Mouse (Mus musculus) heart, embryonic 14.5 days (tissue): ENCODE data around the gene Gm10961. TPM values are rescaled to one million over a fixed set of nuclear protein-coding genes. Genes with fewer than 3 reads are reported as not detected.

Source experiments
- ATAC-seq: fragments of 200-750 bp; cut with Nextera tagmentation; 2 replicates; pipeline ENCODE4 v1.8.0; 2017; ENCODE audit warnings: low read depth, moderate TSS enrichment; ENCODE audit not compliant: insufficient number of reproducible peaks, insufficient read depth, low FRiP score
- H3K27ac ChIP-seq, 2 experiments: fragments of 200-500 bp in 1 of 2; fragments of 300-500 bp in 1 of 2; sonication (generic) in 1 of 2; replicated peaks in 1 of 2; 2 replicates each; pipeline ENCODE4 v1.5.1; 2012 to 2014; ENCODE audit warnings: low read depth in 2 of 2, low read length in 2 of 2, control low read depth in 1 of 2, mild to moderate bottlenecking in 1 of 2, mixed read lengths in 1 of 2; ENCODE audit not compliant: control insufficient read depth in 1 of 2, insufficient read depth in 1 of 2
- H3K27me3 ChIP-seq: fragments of 300-500 bp; sonication (generic); 2 replicates; pipeline ENCODE4 v1.6.1; 2014; ENCODE audit warnings: mild to moderate bottlenecking, low read length, control low read depth; ENCODE audit not compliant: control insufficient read depth, insufficient read depth
- H3K36me3 ChIP-seq: fragments of 300-500 bp; sonication (generic); 2 replicates; pipeline ENCODE4 v1.6.1; 2014; ENCODE audit warnings: mild to moderate bottlenecking, control low read depth, low read length, mixed read lengths; ENCODE audit not compliant: control insufficient read depth, insufficient read depth
- H3K4me1 ChIP-seq, 2 experiments: fragments of 200-500 bp in 1 of 2; fragments of 300-500 bp in 1 of 2; sonication (generic) in 1 of 2; 2 replicates each; pipeline ENCODE4 v1.6.1; 2012 to 2014; ENCODE audit warnings: low read length in 2 of 2, control low read depth in 1 of 2, mixed read lengths in 1 of 2; ENCODE audit not compliant: control insufficient read depth in 2 of 2, insufficient read depth in 2 of 2
- H3K4me2 ChIP-seq: fragments of 300-500 bp; sonication (generic); 2 replicates; pipeline ENCODE4 v1.6.1; 2014; ENCODE audit warnings: mild to moderate bottlenecking, low read length
- H3K4me3 ChIP-seq, 2 experiments: fragments of 200-500 bp in 1 of 2; fragments of 300-500 bp in 1 of 2; sonication (generic) in 1 of 2; 2 replicates each; pipeline ENCODE4 v1.5.1; 2012 to 2014; ENCODE audit warnings: low read length in 2 of 2, mild to moderate bottlenecking in 2 of 2, control low read depth in 1 of 2, low read depth in 1 of 2, moderate library complexity in 1 of 2; ENCODE audit not compliant: control insufficient read depth in 1 of 2, insufficient read depth in 1 of 2
- H3K9ac ChIP-seq: fragments of 300-500 bp; sonication (generic); 2 replicates; pipeline ENCODE4 v1.6.1; 2014; ENCODE audit warnings: mild to moderate bottlenecking, low read length
- H3K9me3 ChIP-seq: fragments of 300-500 bp; sonication (generic); 2 replicates; pipeline ENCODE4 v1.6.1; 2016; ENCODE audit warnings: low read length, control low read depth; ENCODE audit not compliant: control insufficient read depth
- WGBS: fragments of 180-500 bp; shearing (Covaris S2); extraction: QIAGEN DNeasy Blood & Tissue Kit; methylation state at CpG from one replicate; pipeline ENCODE4 v1.1.7; 2014; 5-methylcytosine and 5-hydroxymethylcytosine counted together
- polyA plus RNA-seq: library from polyadenylated mRNA; unstranded; fragments of >200 nt; fragmentation: Nextera tagmentation; extraction: Ambion mirVana; gene quantifications from 2 replicates; pipeline ENCODE4 v1.2.1, GENCODE M21; 2014

The Gm10961 gene
- polyA plus RNA-seq, 1 experiment from 2014 or later: not detected

DNA sequence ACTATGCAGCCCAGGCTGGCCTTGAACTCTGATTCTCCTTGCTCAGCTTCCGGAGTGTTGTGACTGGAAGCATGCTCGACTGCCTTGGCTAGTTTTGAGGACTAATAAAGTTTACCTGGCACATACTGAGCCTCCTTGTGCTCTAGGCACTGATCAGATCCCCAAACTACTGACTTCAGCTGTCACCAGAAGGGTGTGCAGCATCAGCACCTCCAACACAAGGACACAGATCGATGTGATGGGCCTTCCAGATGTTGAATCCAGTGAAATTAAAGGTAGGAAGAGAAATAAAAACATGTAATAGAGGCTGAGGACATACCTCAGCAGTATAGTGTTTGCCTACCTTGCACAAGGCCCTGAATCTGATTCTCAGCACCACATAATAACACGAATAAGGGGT is 1.7 kb upstream of the Gm10961 start:
- 95% methylated on average over 4 of the region's 4 CpGs for WGBS
- peaks cover 4 to 9% of the 10 kb centered on the region in 2 experiments; a peak in 3 of 4 replicates for H3K4me1 ChIP-seq
- H3K4me3 ChIP-seq: no peak overlapping the region
- H3K4me2 ChIP-seq: no peak overlapping the region
- H3K36me3 ChIP-seq: peaks cover 50% of the 10 kb centered on the region
- ATAC-seq: no peak
- no peaks in the 10 kb centered on the region for H3K27me3 ChIP-seq
- H3K27ac ChIP-seq: no peak overlapping the region
- no peak overlapping the region for H3K9ac ChIP-seq
- H3K9me3 ChIP-seq: no peaks in the 10 kb centered on the region

DNA sequence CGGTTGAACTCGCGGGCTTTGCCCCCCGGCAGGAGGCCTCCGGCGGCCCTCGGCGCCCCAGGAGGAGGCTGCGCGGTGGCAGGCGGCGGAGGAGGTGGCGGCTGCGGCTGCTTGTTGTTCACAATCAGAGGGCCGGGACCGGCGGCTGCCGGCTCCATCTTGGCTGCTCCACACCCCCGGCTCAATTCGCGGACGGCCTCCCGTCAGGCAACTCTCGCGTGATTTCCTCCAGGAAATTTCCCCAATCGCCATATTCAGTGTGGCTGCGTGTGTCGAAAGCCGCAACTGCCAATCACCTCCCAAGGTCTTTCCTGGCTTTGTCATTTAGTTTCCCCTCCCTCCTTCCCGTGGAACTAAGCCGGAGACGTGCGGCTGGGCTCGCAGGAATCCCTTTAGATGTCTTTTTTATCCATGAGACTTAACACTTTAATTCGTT is 419 bp downstream of the Gm10961 start, which contains the start of gene Strip1:
Gene Strip1 (minus strand): TSS at position 172 of the 436 bp plus-strand sequence.
- peaks cover 7 to 9% of the 10 kb centered on the region in 2 experiments; a peak in 3 of 4 replicates for H3K4me1 ChIP-seq
- no peaks in the 10 kb centered on the region for H3K27me3 ChIP-seq
- H3K9me3 ChIP-seq: no peaks in the 10 kb centered on the region
- H3K9ac ChIP-seq: peak within 1 kb of the TSS; percentile 98
- peaks cover 29% of the 10 kb centered on the region for H3K36me3 ChIP-seq
- WGBS: 0% methylated on average over 35 of the region's 35 CpGs
- ATAC-seq: peak; percentile 90
- peak within 1 kb of the TSS; percentile 87 for H3K4me2 ChIP-seq
- H3K4me3 ChIP-seq: peak within 1 kb of the TSS; percentile 87 to 100
- peak within 1 kb of the TSS; percentile 94 to 96 for H3K27ac ChIP-seq

DNA sequence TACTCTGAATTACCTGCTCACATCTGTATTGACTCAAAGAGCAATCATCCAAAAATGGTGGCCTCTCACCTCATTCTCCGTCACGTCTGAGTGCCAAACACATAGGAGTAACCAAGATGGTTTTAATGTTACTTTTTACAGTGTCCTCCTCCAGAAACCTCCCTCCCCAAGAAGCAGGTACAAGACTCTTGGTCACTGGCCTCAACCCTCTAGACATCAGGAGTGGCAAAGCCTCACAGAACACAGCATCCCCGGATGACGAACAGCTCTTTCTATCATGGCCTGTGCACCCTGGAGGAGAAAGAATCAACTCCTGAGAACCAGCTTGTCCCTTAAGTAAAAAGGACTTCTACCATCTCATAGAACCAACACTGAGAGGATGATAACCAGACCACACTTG is 1.7 kb downstream of the Gm10961 start:
- Histone ChIP-seq H3K4me1 (peaks cover 7 to 9% of the 10 kb centered on the region in 2 experiments; a peak in 3 of 4 replicates), H3K9me3 (no peaks in the 10 kb centered on the region), H3K4me3 (no peak overlapping the region), H3K27me3 (no peaks in the 10 kb centered on the region), H3K9ac (no peak overlapping the region), H3K36me3 (peaks cover 16% of the 10 kb centered on the region), H3K27ac (no peak overlapping the region), H3K4me2 (no peak overlapping the region)
- no peak for ATAC-seq
- WGBS: 95% methylated on average over 4 of the region's 4 CpGs

DNA sequence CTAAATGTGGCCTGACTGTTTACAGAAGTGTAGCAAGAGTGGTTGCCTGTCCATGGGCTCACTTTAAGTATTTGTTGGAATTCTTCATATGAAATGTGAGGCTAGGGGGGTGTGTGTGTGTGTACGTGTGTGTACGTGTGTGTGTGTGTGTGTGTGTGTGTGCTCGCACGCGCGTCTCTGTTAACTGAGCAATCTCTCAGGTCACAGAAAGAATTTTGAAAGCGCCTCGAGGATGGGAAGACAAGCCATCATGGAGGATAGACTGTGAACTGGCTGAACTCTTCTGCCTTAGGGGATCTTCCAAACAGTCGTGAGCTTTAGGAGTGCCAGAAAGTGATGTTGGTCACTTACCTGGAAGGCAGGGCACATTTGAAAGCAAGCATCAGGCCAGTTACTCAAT is 2.8 kb downstream of the Gm10961 start:
- no peak overlapping the region for H3K4me2 ChIP-seq
- no peaks in the 10 kb centered on the region for H3K27me3 ChIP-seq
- H3K4me3 ChIP-seq: no peak overlapping the region
- peaks cover 5% of the 10 kb centered on the region; the same call in 1 of the 2 replicates for H3K36me3 ChIP-seq
- peaks cover 7 to 9% of the 10 kb centered on the region in 2 experiments; a peak in 3 of 4 replicates for H3K4me1 ChIP-seq
- no peak overlapping the region for H3K27ac ChIP-seq
- 89% methylated on average over 9 of the region's 9 CpGs for WGBS
- no peak for ATAC-seq
- no peak overlapping the region for H3K9ac ChIP-seq
- H3K9me3 ChIP-seq: no peaks in the 10 kb centered on the region

DNA sequence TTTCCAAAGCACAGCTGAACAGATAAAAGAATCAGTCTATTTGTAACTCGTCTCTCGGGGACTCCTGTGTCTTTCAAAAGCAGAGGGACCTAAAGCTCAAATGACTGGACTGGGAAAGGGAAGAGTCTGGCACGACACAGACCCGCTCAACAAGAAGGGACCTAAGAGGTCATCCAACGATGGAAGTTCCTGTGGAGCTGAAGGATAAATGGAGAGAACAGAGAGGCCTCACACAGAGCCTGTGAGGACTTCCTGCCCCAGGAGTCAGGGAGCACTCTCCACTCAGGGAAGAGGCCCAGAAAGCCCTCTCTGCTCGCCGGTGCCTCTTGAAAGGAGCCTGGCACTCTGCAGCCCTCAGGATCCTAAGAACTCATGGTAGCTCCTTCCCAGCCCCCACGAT is 4.7 kb downstream of the Gm10961 start:
- 36% methylated on average over 8 of the region's 8 CpGs for WGBS
- no peak for ATAC-seq
- Histone ChIP-seq H3K4me1 (peaks cover 0 to 5% of the 10 kb centered on the region in 2 experiments; a peak in 1 of 4 replicates), H3K4me3 (no peak overlapping the region), H3K27me3 (no peaks in the 10 kb centered on the region), H3K27ac (no peak overlapping the region), H3K9ac (no peak overlapping the region), H3K36me3 (no peaks in the 10 kb centered on the region), H3K4me2 (no peak overlapping the region), H3K9me3 (no peaks in the 10 kb centered on the region)

DNA sequence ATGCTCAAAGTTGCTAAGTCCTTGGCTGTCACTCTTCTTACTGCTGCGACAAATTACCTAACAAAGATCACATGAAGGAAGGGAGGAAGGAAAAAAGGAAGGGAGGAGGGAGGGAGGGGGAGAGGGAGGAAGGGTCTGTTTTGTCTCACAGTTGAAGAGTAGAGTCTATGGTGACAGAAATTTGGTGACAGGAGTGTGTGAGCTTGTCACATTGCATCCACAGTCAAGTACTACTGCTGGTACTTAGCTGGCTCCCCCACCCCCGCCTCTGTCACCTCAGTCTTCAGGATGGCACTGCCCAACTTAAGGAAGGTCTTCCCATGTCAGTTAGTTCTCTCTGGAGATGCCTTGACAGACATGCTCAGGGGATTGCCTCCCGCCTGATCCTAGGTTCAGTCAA is 5.1 kb downstream of the Gm10961 start:
- Histone ChIP-seq H3K4me2 (no peak overlapping the region), H3K27ac (no peak overlapping the region), H3K4me1 (peaks cover 0 to 5% of the 10 kb centered on the region in 2 experiments; a peak in 1 of 4 replicates), H3K9ac (no peak overlapping the region), H3K27me3 (no peaks in the 10 kb centered on the region), H3K9me3 (no peaks in the 10 kb centered on the region), H3K4me3 (no peak overlapping the region), H3K36me3 (no peaks in the 10 kb centered on the region)
- 58% methylated on average over 3 of the region's 3 CpGs for WGBS
- no peak for ATAC-seq

DNA sequence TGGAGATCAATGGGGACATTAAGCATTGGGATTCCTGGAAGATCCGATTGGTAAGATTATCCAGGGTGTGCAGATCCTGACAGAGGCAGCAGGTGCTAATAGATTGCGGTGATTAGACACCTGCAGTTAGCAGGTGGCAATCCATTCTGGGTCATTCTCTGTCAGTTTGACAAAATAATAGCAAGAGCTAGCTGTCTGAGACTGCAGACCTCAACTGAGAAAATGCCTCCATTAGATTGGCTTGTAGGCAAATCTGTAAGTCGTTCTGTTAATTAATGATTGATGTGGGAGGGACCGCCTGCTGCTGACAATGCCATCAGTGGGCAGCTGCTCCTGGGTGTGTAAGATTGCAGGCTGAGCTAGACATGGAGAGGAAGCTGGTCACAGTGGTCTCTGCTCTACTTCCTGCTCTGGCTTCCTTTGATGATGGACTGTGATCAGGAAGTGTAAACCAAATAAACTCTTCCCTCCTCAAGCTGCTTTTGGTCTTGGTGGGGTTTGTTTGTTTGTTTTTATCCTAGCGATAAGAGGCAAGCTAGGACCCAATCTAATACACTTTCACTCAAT is 6.6 kb downstream of the Gm10961 start:
- H3K27me3 ChIP-seq: no peaks in the 10 kb centered on the region
- WGBS: 65% methylated on average over 5 of the region's 5 CpGs
- ATAC-seq: no peak

DNA sequence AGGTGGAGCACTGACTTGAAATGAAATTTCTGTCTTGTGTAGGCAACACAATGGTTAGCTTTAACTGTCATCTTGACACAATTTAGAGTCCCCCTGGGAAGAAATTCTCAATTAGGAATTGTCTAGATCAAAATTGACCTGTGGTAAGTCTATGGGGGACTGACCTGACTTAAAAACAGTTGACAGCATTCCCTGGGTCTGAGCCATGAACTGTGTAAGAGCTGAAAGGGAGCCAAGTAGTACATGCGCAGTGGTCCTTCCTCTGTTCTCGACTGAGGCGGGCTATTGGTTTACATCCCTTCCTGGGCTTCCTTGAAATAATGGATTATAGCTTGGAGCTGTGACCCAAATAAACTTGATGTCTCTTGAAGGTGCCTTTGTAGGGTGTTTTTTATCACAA is 15.8 kb downstream of the Gm10961 start:
- Histone ChIP-seq H3K9me3 (no peaks in the 10 kb centered on the region), H3K36me3 (no peaks in the 10 kb centered on the region), H3K27ac (no peak overlapping the region), H3K4me2 (no peak overlapping the region), H3K4me1 (peaks cover 0 to 2% of the 10 kb centered on the region in 2 experiments; a peak in 1 of 4 replicates), H3K27me3 (no peaks in the 10 kb centered on the region), H3K9ac (no peak overlapping the region), H3K4me3 (no peak overlapping the region)
- no peak for ATAC-seq
- WGBS: 78% methylated on average over 3 of the region's 3 CpGs

More for the DNA sequence above, 6.6 kb downstream of the Gm10961 start:
- Histone ChIP-seq H3K4me2 (no peak overlapping the region), H3K4me1 (peaks cover 0 to 3% of the 10 kb centered on the region in 2 experiments; a peak in 1 of 4 replicates), H3K9me3 (no peaks in the 10 kb centered on the region), H3K36me3 (no peaks in the 10 kb centered on the region), H3K27ac (no peak overlapping the region), H3K4me3 (no peak overlapping the region), H3K9ac (no peak overlapping the region)
